Mouse (Mus musculus): ENCODE measurements around the gene Mfrp.

GRCm38 (mm10) chr9:44065177-44065576 is 36.4 kb upstream of the Mfrp start:
- TF ChIP-seq POLR2A (IDR thresholded peaks at IDR 0.05; ENCODE audit: extremely low read depth, insufficient read depth, low read length) (no peak), CTCF (IDR thresholded peaks at IDR 0.05; ENCODE audit: extremely low read depth, insufficient read depth, low read length) (no peak)
